Comparison of ENCODE assay signal across 12 mouse cellular contexts in genomic region chr4:119076336-119076735, GRCm38 (mm10). TPM values are rescaled to one million over a fixed set of nuclear protein-coding genes. Genes with fewer than 3 reads are reported as not detected.
DNase-seq lines count a peak whose midpoint lies in the region; ATAC-seq and TF ChIP-seq lines count a peak whose summit lies in the region.
"Had no signal": no experiment of that assay in that cellular context is flagged by ENCODE, and none has a peak within 500 bp of the region (broad histone marks: within the 10 kb centered on the region; RNA-seq: fewer than 3 reads in every experiment).

No protein-coding gene starts in this region.

- H3K79me2 ChIP-seq in heart, adult 2 months (replicated peaks; ENCODE audit: control insufficient read depth, insufficient read depth, low read length) = no peaks in the 10 kb centered on the region

- no peak for TF ChIP-seq POLR2A in heart, adult 2 months (IDR thresholded peaks at IDR 0.05; ENCODE audit: insufficient read depth, low read depth, low read length)

- intact Hi-C loops in heart, adult 2 months (cut with DNase I) = no loop called here

- H3K9me3 ChIP-seq in heart, embryonic 10.5 days = no peaks in the 10 kb centered on the region
- H3K9me3 ChIP-seq in liver, embryonic 15.5 days (replicated peaks) = no peaks in the 10 kb centered on the region

- TF ChIP-seq EP300 in heart, adult 2 months (IDR thresholded peaks at IDR 0.05; ENCODE audit: insufficient read depth, low read depth, low read length) = no peak

- H3K9ac ChIP-seq in heart, adult 2 months (ENCODE audit: low read depth, low read length) = no peak overlapping the region
- H3K9ac ChIP-seq in liver, embryonic 15.5 days = peak overlapping the region; percentile 55

- peaks cover 64% of the 10 kb centered on the region for H3K4me1 ChIP-seq in heart, embryonic 10.5 days
- peaks cover 2% of the 10 kb centered on the region; the same call in 1 of the 2 replicates for H3K4me1 ChIP-seq in heart, adult 2 months (ENCODE audit: control insufficient read depth, insufficient read depth, low read length)
- peaks cover 44% of the 10 kb centered on the region for H3K4me1 ChIP-seq in liver, embryonic 15.5 days (replicated peaks)

- H3K36me3 ChIP-seq in heart, embryonic 10.5 days = no peaks in the 10 kb centered on the region
- H3K36me3 ChIP-seq in heart, adult 2 months (ENCODE audit: control insufficient read depth, insufficient read depth, low read length) = no peaks in the 10 kb centered on the region
- H3K36me3 ChIP-seq in liver, embryonic 15.5 days (replicated peaks) = no peaks in the 10 kb centered on the region

- TF ChIP-seq CTCF in heart, adult 2 months (IDR thresholded peaks at IDR 0.05) = no peak
- no peak for TF ChIP-seq CTCF in layer of hippocampus, adult 2 months (conservative IDR thresholded peaks at IDR 0.05)

- H3K27me3 ChIP-seq in heart, embryonic 10.5 days (ENCODE audit: insufficient read depth, poor library complexity, severe bottlenecking) = peaks cover 9% of the 10 kb centered on the region; the same call in 1 of the 2 replicates
- no peaks in the 10 kb centered on the region for H3K27me3 ChIP-seq in heart, adult 2 months (ENCODE audit: control insufficient read depth, insufficient read depth, low read length)
- peaks cover 50% of the 10 kb centered on the region for H3K27me3 ChIP-seq in liver, embryonic 15.5 days
- H3K27me3 ChIP-seq: Patski had no signal

- no peak for ATAC-seq in liver, embryonic 15.5 days (ENCODE audit: insufficient read depth)
- ATAC-seq: Patski had no signal

- H3K4me3 ChIP-seq in heart, embryonic 10.5 days = no peak overlapping the region
- no peak overlapping the region for H3K4me3 ChIP-seq in heart, adult 2 months
- no peak overlapping the region for H3K4me3 ChIP-seq in layer of hippocampus, adult 2 months
- H3K4me3 ChIP-seq in liver, embryonic 15.5 days (replicated peaks) = peak overlapping the region; percentile 26; the same call in 1 of the 2 replicates

- H3K27ac ChIP-seq in heart, embryonic 10.5 days = peak overlapping the region; percentile 84
- no peak overlapping the region for H3K27ac ChIP-seq in heart, adult 2 months
- H3K27ac ChIP-seq in layer of hippocampus, adult 2 months = 0 out of 2 replicates have a peak overlapping the region, but pooled peaks have one; percentile 4
- H3K27ac ChIP-seq in liver, embryonic 15.5 days (replicated peaks) = peak overlapping the region; percentile 91

- DNase-seq in heart, embryonic 10.5 days (ENCODE audit: low spot score) = no peak
- no peak for DNase-seq in heart, adult 2 months
- no peak for DNase-seq in layer of hippocampus, adult 2 months (ENCODE audit: low spot score in 2 of 2)
- DNase-seq in layer of hippocampus, postnatal 36 days = no peak
- peak; percentile 21 for DNase-seq in c-Kit-negative CD71-positive TER-119-positive erythroid progenitor cells, embryonic 14.5 days (ENCODE audit: low read depth, low spot score)
- no peak for DNase-seq in neural tube, embryonic 10.5 days (ENCODE audit: extremely low spot score, low spot score)
- DNase-seq in right cerebral cortex, postnatal 25 days = no peak
- DNase-seq: adrenal gland, postnatal 14 days; gastrocnemius, postnatal 10 days; retina, postnatal 1 day had no signal

- 43% methylated on average over 11 of the region's 11 CpGs for WGBS in heart, embryonic 10.5 days
- 81% methylated on average over 11 of the region's 11 CpGs for WGBS in heart, adult 2 months
- WGBS in liver, embryonic 15.5 days (ENCODE audit: insufficient replicate concordance) = 44% methylated on average over 11 of the region's 11 CpGs

- H3K4me2 ChIP-seq in liver, embryonic 15.5 days = peak overlapping the region; percentile 64

RNA-seq across cellular contexts. Expression of gene Slc2a1, which starts 32.2 kb away (rescaled TPM):
- polyA plus RNA-seq in heart, embryonic 10.5 days (2016; fragmentation: Nextera tagmentation; extraction: Ambion mirVana) = 549 and 607 TPM in 2 replicates
- 10 to 100 TPM in 1 of 2 experiments, 1 to 10 TPM in 1; 8.9 to 18.9 TPM for total RNA-seq in heart, adult 2 months (2021)
- polyA plus RNA-seq in heart, adult 2 months (2012; rRNA removed) = 16.6 and 18.1 TPM in 2 replicates
- 10 to 100 TPM; 94.5 to 96.4 TPM for total RNA-seq in layer of hippocampus, adult 2 months (2021)
- 100 to 1,000 TPM in 1 of 2 experiments, 10 to 100 TPM in 1; 76.1 to 104 TPM for total RNA-seq in layer of hippocampus, postnatal 36 days (2021)
- polyA plus RNA-seq in liver, embryonic 15.5 days (2015; fragmentation: Nextera tagmentation; extraction: Ambion mirVana) = 293 and 326 TPM in 2 replicates
